Mouse (Mus musculus) heart, embryonic 10.5 days (tissue): Measurements from ENCODE around the gene C5ar2. TPM values are rescaled to one million over a fixed set of nuclear protein-coding genes. Genes with fewer than 3 reads are reported as not detected.

Source experiments
- polyA plus RNA-seq: library from polyadenylated mRNA; unstranded; fragments of >200 nt; fragmentation: Nextera tagmentation; extraction: Ambion mirVana; gene quantifications from 2 replicates; pipeline ENCODE4 v1.2.1, GENCODE M21; 2016

The C5ar2 gene
- polyA plus RNA-seq, 1 experiment from 2014 or later, result 0.54 TPM

Other genes starting within 250 kb of the C5ar2 start
- 5.8 and 7.4 TPM in 2 replicates for gene Bicra, start 196.2 kb downstream of the C5ar2 start, polyA plus RNA-seq
- not detected in 2 replicates for gene Zfp541, start 182.3 kb downstream of the C5ar2 start, polyA plus RNA-seq
- gene Napa, start 145.7 kb downstream of the C5ar2 start, polyA plus RNA-seq, result 182 and 196 TPM in 2 replicates
- 31.6 and 34.9 TPM in 2 replicates for gene Kptn, start 124.3 kb downstream of the C5ar2 start, polyA plus RNA-seq
- gene Slc8a2, start 114.3 kb downstream of the C5ar2 start, polyA plus RNA-seq, result 0.24 and 0.28 TPM in 2 replicates
- gene Meis3, start 69.1 kb downstream of the C5ar2 start, polyA plus RNA-seq, result 22.5 and 41.8 TPM in 2 replicates
- gene Dhx34, start 22.1 kb downstream of the C5ar2 start, polyA plus RNA-seq, result 12.9 and 14.8 TPM in 2 replicates
- gene C5ar1, start 15.4 kb upstream of the C5ar2 start, polyA plus RNA-seq, result 0.31 and 1.0 TPM in 2 replicates
- gene Inafm1, start 29.5 kb upstream of the C5ar2 start, polyA plus RNA-seq, result 6.2 and 10.0 TPM in 2 replicates
- 19.6 and 31.0 TPM in 2 replicates for gene Ccdc9, start 42.6 kb upstream of the C5ar2 start, polyA plus RNA-seq
- 8.3 and 9.5 TPM in 2 replicates for gene Bbc3, start 64.2 kb upstream of the C5ar2 start, polyA plus RNA-seq
- gene Sae1, start 143.7 kb upstream of the C5ar2 start, polyA plus RNA-seq, result 302 and 359 TPM in 2 replicates
- gene Zc3h4, start 156.8 kb upstream of the C5ar2 start, polyA plus RNA-seq, result 12.9 and 19.4 TPM in 2 replicates
- 90.2 and 91.9 TPM in 2 replicates for gene Tmem160, start 208.6 kb upstream of the C5ar2 start, polyA plus RNA-seq
- 0.34 and 0.45 TPM in 2 replicates for gene Npas1, start 233.6 kb upstream of the C5ar2 start, polyA plus RNA-seq